In the genomic region with DNA sequence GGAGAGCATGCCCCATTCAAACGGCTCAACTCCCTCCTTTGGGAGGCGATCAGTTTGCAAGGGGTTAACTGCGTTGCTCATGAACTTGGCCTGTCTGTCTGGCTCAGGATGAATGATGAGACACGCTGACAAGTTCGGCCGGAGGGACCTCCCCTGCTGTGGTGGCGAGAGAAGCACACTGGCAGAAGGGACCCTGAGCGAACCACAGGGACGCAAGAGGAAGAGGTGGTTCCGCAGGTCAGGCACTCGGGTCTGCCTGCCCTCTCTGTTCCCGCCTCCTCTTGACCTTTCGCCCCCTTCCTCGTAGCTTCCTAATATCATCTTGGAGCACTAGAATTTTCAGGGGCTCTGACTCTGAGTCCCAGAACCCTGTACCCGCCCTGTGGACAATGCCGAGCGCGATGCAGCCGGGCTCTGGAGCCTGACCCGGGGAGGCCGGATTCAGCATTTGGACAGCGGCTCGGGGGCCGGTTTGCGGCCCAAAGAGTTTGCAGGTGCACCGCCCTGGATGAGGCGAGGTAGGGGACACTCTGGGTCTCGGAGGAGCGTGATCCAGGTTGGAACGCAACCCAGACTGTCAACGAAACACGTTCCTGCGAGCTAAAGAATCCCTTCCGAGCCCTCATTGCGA, we compare ENCODE assay signal across 9 mouse cellular contexts. TPM values are rescaled to one million over a fixed set of nuclear protein-coding genes. Genes with fewer than 3 reads are reported as not detected.
DNase-seq lines count a peak whose midpoint lies in the region; ATAC-seq lines count a peak whose summit lies in the region.
"Had no signal": no experiment of that assay in that cellular context is flagged by ENCODE, and none has a peak within 500 bp of the region (broad histone marks: within the 10 kb centered on the region; RNA-seq: fewer than 3 reads in every experiment).

No protein-coding gene starts in this region.

- no peak for ATAC-seq in embryonic facial prominence, embryonic 11.5 days (replicated peaks; ENCODE audit: insufficient number of reproducible peaks, low FRiP score, low TSS enrichment, low read depth)
- no peak for ATAC-seq in kidney, embryonic 14.5 days (ENCODE audit: low FRiP score, low TSS enrichment)
- peak; percentile 7; the same call in 1 of the 2 replicates for ATAC-seq in midbrain, embryonic 12.5 days (ENCODE audit: low FRiP score, low read depth)

- peaks cover 4% of the 10 kb centered on the region for H3K4me1 ChIP-seq in embryonic facial prominence, embryonic 11.5 days (ENCODE audit: control insufficient read depth, insufficient read depth, low read length)
- H3K4me1 ChIP-seq in kidney, embryonic 14.5 days (ENCODE audit: control insufficient read depth, insufficient read depth, low read length): no peaks in the 10 kb centered on the region
- peaks cover 74% of the 10 kb centered on the region for H3K4me1 ChIP-seq in midbrain, embryonic 12.5 days

- H3K27me3 ChIP-seq in embryonic facial prominence, embryonic 11.5 days (ENCODE audit: control insufficient read depth, insufficient read depth, low read length): peaks cover 88% of the 10 kb centered on the region
- H3K27me3 ChIP-seq in kidney, embryonic 14.5 days (ENCODE audit: control insufficient read depth, insufficient read depth, low read length): peaks cover 98% of the 10 kb centered on the region
- H3K27me3 ChIP-seq in midbrain, embryonic 12.5 days: peaks cover 94% of the 10 kb centered on the region

- 0 out of 2 replicates have a peak overlapping the region, but pooled peaks have one; percentile 41 for H3K27ac ChIP-seq in embryonic facial prominence, embryonic 11.5 days (replicated peaks; ENCODE audit: low read depth, low read length)
- no peak overlapping the region for H3K27ac ChIP-seq in kidney, embryonic 14.5 days (ENCODE audit: low read depth, low read length)
- peak overlapping the region; percentile 97 for H3K27ac ChIP-seq in midbrain, embryonic 12.5 days (replicated peaks)
- H3K27ac ChIP-seq: embryonic facial prominence, embryonic 13.5 days; limb, embryonic 12.5 days had no signal

- H3K36me3 ChIP-seq in embryonic facial prominence, embryonic 11.5 days (replicated peaks; ENCODE audit: control insufficient read depth, insufficient read depth, low read depth, low read length): no peaks in the 10 kb centered on the region
- H3K36me3 ChIP-seq in kidney, embryonic 14.5 days (ENCODE audit: control insufficient read depth, insufficient read depth, low read length): no peaks in the 10 kb centered on the region
- H3K36me3 ChIP-seq in midbrain, embryonic 12.5 days: no peaks in the 10 kb centered on the region
- H3K36me3 ChIP-seq: embryonic facial prominence, embryonic 13.5 days; limb, embryonic 12.5 days had no signal

- H3K9me3 ChIP-seq in embryonic facial prominence, embryonic 11.5 days (replicated peaks; ENCODE audit: control insufficient read depth, low read length): no peaks in the 10 kb centered on the region
- H3K9me3 ChIP-seq in kidney, embryonic 14.5 days (ENCODE audit: control insufficient read depth, low read length): no peaks in the 10 kb centered on the region
- H3K9me3 ChIP-seq in midbrain, embryonic 12.5 days: no peaks in the 10 kb centered on the region
- H3K9me3 ChIP-seq: embryonic facial prominence, embryonic 13.5 days; limb, embryonic 12.5 days had no signal

- peak; percentile 40 to 55 for DNase-seq in right cerebral cortex, adult 2 months (ENCODE audit: low spot score in 2 of 2)
- no peak for DNase-seq in right cerebral cortex, postnatal 14 days
- peak; percentile 56 for DNase-seq in brain, adult 2 months (ENCODE audit: low read depth, low spot score)
- peak; percentile 82 for DNase-seq in embryonic facial prominence, embryonic 11.5 days (ENCODE audit: low spot score)
- DNase-seq in testis, postnatal 14 days (ENCODE audit: low spot score): peak; percentile 37

- WGBS in embryonic facial prominence, embryonic 11.5 days: 1% methylated on average over 35 of the region's 35 CpGs
- 1% methylated on average over 35 of the region's 35 CpGs for WGBS in kidney, embryonic 14.5 days
- under 1% methylated on average over 35 of the region's 35 CpGs for WGBS in midbrain, embryonic 12.5 days

- H3K4me3 ChIP-seq in embryonic facial prominence, embryonic 11.5 days (ENCODE audit: low read depth, low read length): peak overlapping the region; percentile 29; the same call in 1 of the 2 replicates
- H3K4me3 ChIP-seq in kidney, embryonic 14.5 days (ENCODE audit: low read length): 0 out of 2 replicates have a peak overlapping the region, but pooled peaks have one; percentile 15
- H3K4me3 ChIP-seq in midbrain, embryonic 12.5 days: peak overlapping the region; percentile 65

- H3K9ac ChIP-seq in embryonic facial prominence, embryonic 11.5 days (replicated peaks; ENCODE audit: low read length): peak overlapping the region; percentile 25
- H3K9ac ChIP-seq in kidney, embryonic 14.5 days (ENCODE audit: low read depth, low read length): no peak overlapping the region
- peak overlapping the region; percentile 92 for H3K9ac ChIP-seq in midbrain, embryonic 12.5 days (replicated peaks)
- H3K9ac ChIP-seq: embryonic facial prominence, embryonic 13.5 days; limb, embryonic 12.5 days had no signal

- no peak overlapping the region for H3K4me2 ChIP-seq in embryonic facial prominence, embryonic 11.5 days (ENCODE audit: low read depth, low read length)
- no peak overlapping the region for H3K4me2 ChIP-seq in kidney, embryonic 14.5 days (replicated peaks; ENCODE audit: low read depth, low read length)
- H3K4me2 ChIP-seq in midbrain, embryonic 12.5 days (replicated peaks): peak overlapping the region; percentile 77

RNA-seq across cellular contexts. Expression of gene Polg, which starts 32.9 kb away (rescaled TPM):
- 19.7 and 21.3 TPM in 2 replicates for polyA plus RNA-seq in embryonic facial prominence, embryonic 11.5 days (2014; fragmentation: Nextera tagmentation; extraction: Ambion mirVana)
- 21.3 and 35.9 TPM in 2 replicates for polyA plus RNA-seq in kidney, embryonic 14.5 days (2014; fragmentation: Nextera tagmentation; extraction: Ambion mirVana)
- 41.2 and 44.5 TPM in 2 replicates for polyA plus RNA-seq in midbrain, embryonic 12.5 days (2016; fragmentation: Nextera tagmentation; extraction: Ambion mirVana)

Comparison
In these comparisons a context has a peak if more than half of its experiments do, and no peak if none do; other contexts are left out.
1. H3K4me3 ChIP-seq: peak in every context shown above with its lines; median percentile 65 in midbrain, embryonic 12.5 days; 29 in embryonic facial prominence, embryonic 11.5 days; 15 in kidney, embryonic 14.5 days.